Mouse (Mus musculus): ENCODE measurements at regions not wholly inside any gene's neighbourhood (a gene's known extent, or its start where the extent isn't known, plus 50 kb on each side); places are given as distances from the start of the nearest gene placed in this dataset.

GRCm38 (mm10) chr15:36945309-36945708 lies 62.3 kb downstream of the Zfp706 start:
- 88% methylated on average over 4 of the region's 4 CpGs for WGBS
- Histone ChIP-seq H3K4me1 (ENCODE audit: insufficient read depth) (peaks cover 17% of the 10 kb centered on the region), H3K4me3 (ENCODE audit: low read depth, low read length) (no peak overlapping the region), H3K36me3 (ENCODE audit: insufficient read depth) (no peaks in the 10 kb centered on the region), H3K27ac (ENCODE audit: low read depth, low read length) (no peak overlapping the region; the same call in 1 of the 2 replicates), H3K4me2 (ENCODE audit: low read depth) (no peak overlapping the region), H3K9me3 (ENCODE audit: low read length) (no peaks in the 10 kb centered on the region), H3K27me3 (ENCODE audit: insufficient read depth, low read length) (no peaks in the 10 kb centered on the region), H3K9ac (no peak overlapping the region)
- no peak for ATAC-seq
- no peak for DNase-seq
- TF ChIP-seq CTCF (IDR thresholded peaks at IDR 0.05; ENCODE audit: low read depth) = no peak

GRCm38 (mm10) chr15:36944556-36945171 lies 62.9 kb downstream of the Zfp706 start:
- DNase-seq (peak; percentile 45), ATAC-seq (peak; percentile 37)
- Histone ChIP-seq H3K27me3 (ENCODE audit: insufficient read depth, low read length) (no peaks in the 10 kb centered on the region), H3K9me3 (ENCODE audit: low read length) (no peaks in the 10 kb centered on the region), H3K4me1 (ENCODE audit: insufficient read depth) (peaks cover 17% of the 10 kb centered on the region), H3K9ac (no peak overlapping the region), H3K27ac (ENCODE audit: low read depth, low read length) (peak overlapping the region; percentile 89), H3K4me2 (ENCODE audit: low read depth) (no peak overlapping the region), H3K4me3 (ENCODE audit: low read depth, low read length) (no peak overlapping the region), H3K36me3 (ENCODE audit: insufficient read depth) (no peaks in the 10 kb centered on the region)
- WGBS = 25% methylated on average over 8 of the region's 8 CpGs
- TF ChIP-seq CTCF (IDR thresholded peaks at IDR 0.05; ENCODE audit: low read depth) = no peak

GRCm38 (mm10) chr15:36943492-36944112 lies 64.0 kb downstream of the Zfp706 start:
- 16% methylated on average over 12 of the region's 12 CpGs for WGBS

GRCm38 (mm10) chr15:36942261-36942660 lies 65.3 kb downstream of the Zfp706 start:
- peak overlapping the region; percentile 89 for H3K27ac ChIP-seq (ENCODE audit: low read depth, low read length)

More at GRCm38 (mm10) chr15:36943492-36944112, 64.0 kb downstream of the Zfp706 start:
- peak; percentile 28 for ATAC-seq
- DNase-seq = peak; percentile 79
- Histone ChIP-seq H3K9me3 (ENCODE audit: low read length) (no peaks in the 10 kb centered on the region), H3K4me3 (ENCODE audit: low read depth, low read length) (no peak overlapping the region), H3K4me1 (ENCODE audit: insufficient read depth) (peaks cover 17% of the 10 kb centered on the region), H3K9ac (peak overlapping the region; percentile 22; the same call in 1 of the 2 replicates), H3K27me3 (ENCODE audit: insufficient read depth, low read length) (no peaks in the 10 kb centered on the region), H3K27ac (ENCODE audit: low read depth, low read length) (peak overlapping the region; percentile 89), H3K4me2 (ENCODE audit: low read depth) (no peak overlapping the region), H3K36me3 (ENCODE audit: insufficient read depth) (no peaks in the 10 kb centered on the region)
- TF ChIP-seq CTCF (IDR thresholded peaks at IDR 0.05; ENCODE audit: low read depth) = no peak

GRCm38 (mm10) chr15:36941741-36942140 lies 65.8 kb downstream of the Zfp706 start:
- Histone ChIP-seq H3K4me1 (ENCODE audit: insufficient read depth) (peaks cover 27% of the 10 kb centered on the region), H3K9me3 (ENCODE audit: low read length) (no peaks in the 10 kb centered on the region), H3K4me2 (ENCODE audit: low read depth) (no peak overlapping the region), H3K27ac (ENCODE audit: low read depth, low read length) (no peak overlapping the region), H3K36me3 (ENCODE audit: insufficient read depth) (no peaks in the 10 kb centered on the region), H3K4me3 (ENCODE audit: low read depth, low read length) (no peak overlapping the region), H3K27me3 (ENCODE audit: insufficient read depth, low read length) (no peaks in the 10 kb centered on the region), H3K9ac (no peak overlapping the region)
- no peak for ATAC-seq
- no peak for TF ChIP-seq CTCF (IDR thresholded peaks at IDR 0.05; ENCODE audit: low read depth)
- DNase-seq = no peak
- WGBS = 62% methylated on average over 5 of the region's 5 CpGs

More at GRCm38 (mm10) chr15:36942261-36942660, 65.3 kb downstream of the Zfp706 start:
- H3K4me3 ChIP-seq (ENCODE audit: low read depth, low read length) = no peak overlapping the region
- peaks cover 27% of the 10 kb centered on the region for H3K4me1 ChIP-seq (ENCODE audit: insufficient read depth)
- ATAC-seq = no peak
- no peak overlapping the region for H3K9ac ChIP-seq
- H3K4me2 ChIP-seq (ENCODE audit: low read depth) = no peak overlapping the region
- no peaks in the 10 kb centered on the region for H3K9me3 ChIP-seq (ENCODE audit: low read length)
- no peak for TF ChIP-seq CTCF (IDR thresholded peaks at IDR 0.05; ENCODE audit: low read depth)
- no peaks in the 10 kb centered on the region for H3K27me3 ChIP-seq (ENCODE audit: insufficient read depth, low read length)
- no peaks in the 10 kb centered on the region for H3K36me3 ChIP-seq (ENCODE audit: insufficient read depth)
- no peak for DNase-seq
- WGBS = 50% methylated on average over 4 of the region's 4 CpGs

- H3K27ac ChIP-seq (ENCODE audit: low read depth, low read length) = peak overlapping the region; percentile 97; the same call in 1 of the 2 replicates
- H3K4me2 ChIP-seq (ENCODE audit: low read depth) = peak overlapping the region; percentile 93
- no peak overlapping the region; the same call in 1 of the 2 replicates for H3K9ac ChIP-seq
- WGBS = 86% methylated on average over 9 of the region's 9 CpGs
- H3K4me1 ChIP-seq (ENCODE audit: insufficient read depth) = peaks cover 27% of the 10 kb centered on the region
- H3K27me3 ChIP-seq (ENCODE audit: insufficient read depth, low read length) = no peaks in the 10 kb centered on the region
- no peak for DNase-seq
- H3K4me3 ChIP-seq (ENCODE audit: low read depth, low read length) = no peak overlapping the region
- no peak for ATAC-seq
- H3K36me3 ChIP-seq (ENCODE audit: insufficient read depth) = no peaks in the 10 kb centered on the region
- no peak for TF ChIP-seq CTCF (IDR thresholded peaks at IDR 0.05; ENCODE audit: low read depth)
- no peaks in the 10 kb centered on the region for H3K9me3 ChIP-seq (ENCODE audit: low read length)
Measured at GRCm38 (mm10) chr15:36939608-36940007, 68.0 kb downstream of the Zfp706 start.

- Histone ChIP-seq H3K9me3 (ENCODE audit: low read length) (no peaks in the 10 kb centered on the region), H3K9ac (peak overlapping the region; percentile 92), H3K4me1 (ENCODE audit: insufficient read depth) (peaks cover 23% of the 10 kb centered on the region), H3K36me3 (ENCODE audit: insufficient read depth) (no peaks in the 10 kb centered on the region), H3K4me3 (ENCODE audit: low read depth, low read length) (peak overlapping the region; percentile 47), H3K27me3 (ENCODE audit: insufficient read depth, low read length) (no peaks in the 10 kb centered on the region), H3K27ac (ENCODE audit: low read depth, low read length) (peak overlapping the region; percentile 97), H3K4me2 (ENCODE audit: low read depth) (peak overlapping the region; percentile 93)
- WGBS = 28% methylated on average over 9 of the region's 9 CpGs
- no peak for TF ChIP-seq CTCF (IDR thresholded peaks at IDR 0.05; ENCODE audit: low read depth)
- ATAC-seq (0 out of 2 replicates have a peak, but pooled peaks have one; percentile 0), DNase-seq (no peak)
Measured at GRCm38 (mm10) chr15:36939153-36939552, 68.4 kb downstream of the Zfp706 start.

All from forebrain, postnatal 0 days (tissue).